Mouse (Mus musculus) cerebellum, postnatal 4 days (tissue): ENCODE results near the gene Gzmd.

Source experiments
- DNase-seq, 2 experiments: peaks; one replicate each; pipeline ENCODE4 v3.0.0; 2022; ENCODE audit warnings: low spot score in 2 of 2, mixed read lengths in 1 of 2

Gene Gzmd

DNA sequence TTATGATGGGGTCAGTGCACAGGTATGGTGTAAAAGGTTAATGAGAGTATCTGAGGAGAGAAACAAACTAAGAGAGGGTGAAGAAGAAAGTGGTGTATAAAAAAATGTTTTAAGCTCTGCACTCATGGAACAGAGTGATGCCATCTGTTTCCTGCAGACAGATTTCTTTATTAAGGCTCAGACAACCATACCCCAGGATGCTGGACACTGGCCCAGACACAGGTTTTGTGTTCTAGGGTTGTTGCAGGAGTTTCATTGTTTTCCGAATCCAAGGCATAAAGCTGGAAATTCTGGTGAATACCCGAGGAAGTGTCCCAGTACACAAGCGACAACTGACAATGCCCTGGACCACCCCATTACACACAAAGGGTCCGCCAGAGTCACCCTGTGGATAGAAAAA lies 50.4 kb downstream of the Gzmd start:
- DNase-seq, result no peak
